Mouse (Mus musculus) left cerebral cortex, postnatal 14 days (tissue): ENCODE measurements at regions not wholly inside any gene's neighbourhood (a gene's known extent, or its start where the extent isn't known, plus 50 kb on each side); places are given as distances from the start of the nearest gene placed in this dataset.

Experiments used
- DNase-seq, 2 experiments: peaks; one replicate each; pipeline ENCODE4 v3.0.0; 2021 to 2022; ENCODE audit warnings: low spot score in 2 of 2, mixed read lengths in 1 of 2
- intact Hi-C: fragments of 180-260 bp; cut with DNase I; formaldehyde crosslinking; loops from one replicate; pipeline ENCODE4 v1.15.1; 2025

DNA sequence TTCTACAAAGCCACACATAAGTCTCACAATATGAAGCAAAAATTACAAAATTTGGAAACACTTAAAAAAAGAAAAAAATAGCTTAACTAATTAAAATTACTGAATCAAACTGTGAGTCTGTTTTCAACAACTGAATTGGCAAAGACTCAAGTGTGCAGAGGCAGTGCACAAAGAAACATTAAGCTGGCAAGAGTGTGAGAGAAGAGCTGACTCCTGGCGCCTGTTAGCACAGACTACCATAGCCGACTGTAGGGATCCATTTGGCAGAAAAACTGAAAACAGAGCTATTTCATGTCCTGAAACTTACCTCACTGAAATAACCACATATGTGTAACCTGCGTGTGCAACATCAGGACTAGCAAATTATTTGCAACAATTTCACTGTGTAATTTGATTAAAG is 746.4 kb upstream of the Cypt12 start:
- peak in 1 of 2 experiments; percentile 6 for DNase-seq
- intact Hi-C loops: no loop called here

GRCm38 (mm10) chr3:17214031-17214430 is 734.2 kb upstream of the Cypt12 start:
- intact Hi-C loops: no loop called here
- no peak for DNase-seq

DNA sequence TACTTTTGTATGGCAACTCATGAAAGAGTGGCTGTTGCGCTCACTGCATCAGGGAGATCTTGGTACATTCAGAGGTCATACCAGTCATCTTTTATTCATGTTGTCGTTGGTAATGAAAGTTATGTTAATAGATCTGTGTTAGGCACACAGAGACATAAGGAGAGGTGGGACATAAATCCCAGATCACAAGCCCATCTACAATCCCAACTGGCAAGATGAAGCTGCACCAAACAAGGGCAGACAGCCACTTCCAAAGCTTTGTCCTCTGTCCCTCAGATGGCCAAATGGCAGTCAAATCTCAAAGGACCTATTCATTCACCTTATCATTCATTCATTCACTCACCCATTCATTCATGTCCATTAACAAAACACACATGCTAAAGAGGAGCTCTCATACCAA is 731.4 kb upstream of the Cypt12 start:
- intact Hi-C loops: no loop called here
- no peak for DNase-seq

DNA sequence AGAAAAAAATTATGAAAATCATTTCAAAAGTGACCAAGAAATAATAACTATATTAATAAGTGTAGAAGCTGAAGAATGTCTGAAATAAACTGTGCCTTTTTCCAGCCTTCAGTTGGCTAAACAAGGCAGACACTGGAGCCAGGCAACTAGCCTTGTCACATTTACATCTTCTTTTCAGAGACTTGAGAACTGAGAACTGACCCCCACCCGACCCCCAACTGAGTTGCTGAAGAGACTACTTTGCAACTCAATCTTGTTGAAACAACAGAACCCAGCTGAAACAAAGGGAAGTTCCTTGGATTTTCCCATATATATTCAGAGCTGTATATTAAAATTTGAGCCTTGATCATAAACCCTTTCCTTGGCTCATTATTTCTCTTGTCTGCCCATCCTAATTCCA is 709.8 kb upstream of the Cypt12 start:
- intact Hi-C loops: no loop called here
- no peak for DNase-seq

DNA sequence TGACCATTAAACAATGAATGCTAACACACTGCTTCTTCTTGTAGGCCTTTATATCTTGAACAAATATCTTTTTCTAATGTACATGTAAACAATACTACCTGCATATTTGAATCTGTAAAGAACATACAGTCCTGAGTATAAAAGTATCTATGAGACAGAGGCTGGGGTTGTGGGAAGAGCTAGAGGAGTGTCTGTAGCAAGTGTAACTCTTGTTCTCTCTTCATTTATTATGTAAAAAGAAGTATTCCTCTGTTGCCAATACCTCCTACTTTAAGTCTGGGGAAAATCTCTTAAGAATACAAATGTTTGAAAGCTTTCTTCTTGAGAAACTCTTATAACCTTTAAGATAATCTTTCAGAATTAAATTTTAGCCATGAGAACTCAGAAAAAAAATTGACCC is 689.8 kb upstream of the Cypt12 start:
- no peak for DNase-seq
- intact Hi-C loops: no loop called here

GRCm38 (mm10) chr3:17259093-17259492 is 689.1 kb upstream of the Cypt12 start:
- intact Hi-C loops: no loop called here
- DNase-seq: peak in 1 of 2 experiments; percentile 4

DNA sequence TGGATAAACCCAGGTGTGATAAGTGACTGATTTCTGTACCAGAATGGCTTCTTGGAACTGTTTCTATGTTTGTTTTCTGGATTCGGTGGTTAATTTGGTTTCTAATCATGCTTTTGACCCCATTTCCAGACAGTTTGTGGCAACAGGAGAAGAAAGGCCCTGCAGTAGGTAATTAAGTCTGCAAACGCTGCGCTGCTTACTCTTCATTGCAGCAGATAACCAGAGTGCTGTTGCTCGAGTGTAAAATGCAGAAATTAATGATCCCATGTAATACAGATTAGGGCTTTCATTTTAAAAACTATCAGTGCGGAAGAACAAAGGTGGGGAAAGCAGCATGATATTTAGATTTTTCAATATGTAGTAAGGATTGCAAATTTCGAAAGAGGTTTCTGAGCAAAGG is 667.0 kb upstream of the Cypt12 start:
- intact Hi-C loops: no loop called here
- no peak for DNase-seq

DNA sequence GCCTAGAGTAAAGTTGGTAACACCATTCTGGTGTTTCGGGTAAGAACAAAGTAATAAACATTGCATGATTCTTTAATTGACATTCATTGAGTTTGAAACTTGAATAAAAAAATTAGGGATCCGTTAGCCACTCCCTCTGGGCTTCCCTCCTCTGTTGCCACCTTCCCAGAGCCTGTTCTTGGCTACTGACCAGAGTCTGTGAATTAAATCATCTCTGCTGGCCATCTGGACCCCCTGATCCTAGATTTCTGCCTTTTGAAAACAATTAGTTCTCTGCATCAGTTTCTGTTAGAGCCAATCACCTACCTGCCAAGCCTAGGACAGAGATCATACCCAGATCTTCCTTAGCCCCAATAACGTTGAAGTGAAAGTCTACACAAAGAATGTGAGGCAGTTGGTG is 665.3 kb upstream of the Cypt12 start:
- no peak for DNase-seq
- intact Hi-C loops: no loop called here

GRCm38 (mm10) chr3:17317523-17317922 is 630.7 kb upstream of the Cypt12 start:
- DNase-seq: peak in 1 of 2 experiments; percentile 37
- intact Hi-C loops: no loop called here

- intact Hi-C loops: no loop called here
- DNase-seq: peak in 1 of 2 experiments; percentile 40
These were observed 629.8 kb upstream of the Cypt12 start for GRCm38 (mm10) chr3:17318450-17318849.

GRCm38 (mm10) chr3:17319213-17319612 is 629.0 kb upstream of the Cypt12 start:
- DNase-seq: peak in 1 of 2 experiments; percentile 38
- intact Hi-C loops: no loop called here

DNA sequence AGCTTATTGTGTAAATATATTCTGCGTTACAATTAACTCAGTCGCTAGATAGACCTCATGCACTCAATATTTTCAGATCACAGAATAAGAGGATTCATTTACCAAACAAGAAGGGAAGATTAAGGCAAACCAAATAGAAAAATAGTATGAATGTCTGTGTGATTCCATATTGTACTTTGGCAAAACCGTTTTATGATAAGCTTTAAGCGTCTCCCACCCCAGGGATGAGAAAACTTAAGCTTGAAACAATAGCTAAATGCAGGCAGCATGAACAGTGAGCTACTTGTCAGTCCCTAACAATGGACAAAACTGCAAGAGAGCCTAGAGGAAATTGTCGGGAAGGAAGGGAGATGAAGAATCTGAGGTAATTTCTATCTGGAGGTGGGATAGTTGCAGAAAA is 628.3 kb upstream of the Cypt12 start:
- intact Hi-C loops: loop anchor here (10.0 kb wide), 1 partner anchor 385 kb away; no protein-coding TSS in a partner anchor
- DNase-seq: no peak

- intact Hi-C loops: loop anchor here (10.0 kb wide), 1 partner anchor 387 kb away; no protein-coding TSS in a partner anchor
- no peak for DNase-seq
These were observed 625.9 kb upstream of the Cypt12 start for GRCm38 (mm10) chr3:17322266-17322665.

- intact Hi-C loops: loop anchor here (10.0 kb wide), 1 partner anchor 390 kb away; no protein-coding TSS in a partner anchor
- no peak for DNase-seq
These were observed 623.4 kb upstream of the Cypt12 start for GRCm38 (mm10) chr3:17324816-17325215.

- DNase-seq: no peak
- intact Hi-C loops: loop anchor here (10.0 kb wide), 1 partner anchor 391 kb away; no protein-coding TSS in a partner anchor
These were observed 622.4 kb upstream of the Cypt12 start for GRCm38 (mm10) chr3:17325821-17326220.

GRCm38 (mm10) chr3:17326292-17326691 is 621.9 kb upstream of the Cypt12 start:
- intact Hi-C loops: loop anchor here (10.0 kb wide), 1 partner anchor 391 kb away; no protein-coding TSS in a partner anchor
- no peak for DNase-seq

GRCm38 (mm10) chr3:17326774-17327173 is 621.4 kb upstream of the Cypt12 start:
- no peak for DNase-seq
- intact Hi-C loops: loop anchor here (10.0 kb wide), 1 partner anchor 392 kb away; no protein-coding TSS in a partner anchor

DNA sequence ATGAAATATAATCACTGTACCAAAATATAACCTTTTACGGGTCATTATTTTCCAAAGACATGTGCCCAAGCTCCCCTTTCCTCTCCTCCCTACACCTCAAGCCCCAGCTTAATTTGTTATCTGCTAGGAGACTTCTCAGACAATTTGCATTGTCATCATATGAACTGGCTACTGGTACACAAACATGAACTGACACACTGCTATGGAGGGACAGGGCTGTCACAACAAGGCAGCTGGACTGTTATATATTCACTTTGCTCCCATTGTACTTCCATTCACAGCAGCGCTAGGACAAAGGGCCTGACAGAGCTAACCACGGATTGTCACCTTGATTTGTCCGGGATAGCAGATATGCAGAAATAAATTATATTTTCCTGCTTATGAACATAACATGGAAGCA is 620.5 kb upstream of the Cypt12 start:
- DNase-seq: no peak
- intact Hi-C loops: loop anchor here (10.0 kb wide), 1 partner anchor 393 kb away; no protein-coding TSS in a partner anchor

DNA sequence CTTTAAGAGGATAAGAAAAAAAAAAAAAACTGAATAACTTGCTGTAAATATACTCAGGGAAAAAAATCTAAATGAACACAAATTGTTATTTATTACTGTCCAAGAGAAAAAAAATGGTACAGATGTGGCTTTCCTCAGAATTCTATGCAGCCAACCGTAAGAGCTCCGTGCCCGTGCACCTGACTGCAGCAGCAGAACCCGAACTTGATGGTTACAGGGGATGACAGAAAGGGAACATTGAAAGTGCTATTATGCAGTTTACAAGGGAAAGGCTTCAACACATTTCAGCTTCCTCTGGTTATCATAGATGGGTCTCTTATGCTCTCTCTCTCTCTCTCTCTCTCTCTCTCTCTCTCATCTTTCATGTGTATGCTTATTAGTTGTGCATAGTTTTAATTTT is 618.8 kb upstream of the Cypt12 start:
- no peak for DNase-seq
- intact Hi-C loops: loop anchor here (10.0 kb wide), 1 partner anchor 395 kb away; no protein-coding TSS in a partner anchor

- no peak for DNase-seq
- intact Hi-C loops: loop anchor here (5.0 kb wide), 1 partner anchor 457 kb away; no protein-coding TSS in a partner anchor
These were observed 617.5 kb upstream of the Cypt12 start for GRCm38 (mm10) chr3:17330429-17331373.

- no peak for DNase-seq
- intact Hi-C loops: no loop called here
These were observed 588.0 kb upstream of the Cypt12 start for GRCm38 (mm10) chr3:17360253-17360652.
